Mouse (Mus musculus) lung, adult 2 months (tissue): Measurements from ENCODE around the gene E130208F15Rik.

Experiments used
- CTCF ChIP-seq: fragments of 200-500 bp; IDR thresholded peaks from 2 replicates; pipeline ENCODE4 v1.5.1; 2011; ENCODE audit warnings: mild to moderate bottlenecking, low read length, control low read depth; ENCODE audit not compliant: insufficient read depth
- POLR2A ChIP-seq: fragments of 200-500 bp; IDR thresholded peaks from 2 replicates; pipeline ENCODE4 v1.6.1; 2011; ENCODE audit warnings: low read depth, mild to moderate bottlenecking, control low read depth, low read length, borderline replicate concordance; ENCODE audit errors: extremely low read depth

DNA sequence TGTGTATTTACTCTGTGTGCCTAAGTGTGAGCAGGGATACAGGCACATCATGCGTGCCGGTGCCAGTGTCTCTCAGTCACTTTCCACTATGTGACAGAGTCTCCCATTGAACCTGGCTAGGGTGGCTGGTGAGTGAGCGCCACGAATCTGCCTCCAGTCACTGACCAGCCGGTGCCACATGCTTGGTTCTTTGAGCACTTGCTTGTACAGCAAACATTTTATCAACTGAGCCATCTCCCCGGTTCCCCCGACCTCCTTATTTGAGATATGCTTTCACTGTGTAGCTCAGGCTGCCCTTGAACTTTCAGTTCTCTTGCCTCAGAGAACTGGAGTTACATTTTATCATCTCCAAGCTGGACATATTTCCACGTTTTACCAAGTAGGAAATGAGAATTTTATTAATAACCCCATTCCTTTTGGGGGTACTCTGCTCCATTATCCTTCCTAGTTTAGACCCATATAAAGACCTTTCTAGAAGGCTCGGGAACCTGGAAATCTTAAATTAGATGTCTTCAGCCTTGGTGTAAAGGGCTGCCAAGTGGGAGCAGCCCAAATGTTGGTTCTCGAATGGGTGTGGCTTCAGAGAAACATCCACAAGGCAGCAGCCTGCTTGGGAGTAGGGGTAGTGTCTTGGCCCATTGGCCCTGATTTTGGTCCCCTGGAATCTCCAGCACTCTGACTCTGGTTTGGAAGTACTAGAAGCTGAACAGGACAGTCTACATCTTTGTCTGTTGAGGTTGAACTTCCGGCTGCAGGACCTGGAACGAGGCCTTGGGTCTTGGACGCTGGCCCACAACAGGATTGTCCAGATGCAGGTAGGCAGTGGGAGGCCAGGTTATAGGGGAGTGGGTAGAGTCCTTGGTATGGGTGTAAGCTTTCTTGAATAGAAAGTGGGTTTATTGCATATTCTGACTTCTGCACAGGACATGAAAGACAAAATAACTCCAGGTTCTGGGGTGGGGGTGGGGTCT lies 5.7 kb upstream of the E130208F15Rik start:
- TF ChIP-seq POLR2A (no peak), CTCF (no peak)
